Mouse (Mus musculus): Measurements from ENCODE around the gene Bend3. TPM values are rescaled to one million over a fixed set of nuclear protein-coding genes. Genes with fewer than 3 reads are reported as not detected.

The Bend3 gene
- polyA plus RNA-seq (2015; fragmentation: Nextera tagmentation; extraction: Ambion mirVana): 3.1 and 3.8 TPM in 2 replicates

GRCm38 (mm10) chr10:43478751-43479435 is at the start of gene Bend3:
Gene Bend3 (plus strand): TSS chr10:43478831.
- no peaks in the 10 kb centered on the region for H3K27me3 ChIP-seq
- H3K27ac ChIP-seq: peak within 1 kb of the TSS; percentile 98
- H3K4me3 ChIP-seq: peak within 1 kb of the TSS; percentile 88
- WGBS: under 1% methylated on average over 86 of the region's 101 CpGs
- peaks cover 35% of the 10 kb centered on the region for H3K4me1 ChIP-seq
- H3K4me2 ChIP-seq: peak within 1 kb of the TSS; percentile 87
- no peaks in the 10 kb centered on the region for H3K9me3 ChIP-seq
- no peaks in the 10 kb centered on the region for H3K36me3 ChIP-seq
- peak; percentile 64; the same call in 1 of the 2 replicates for ATAC-seq (ENCODE audit: insufficient number of reproducible peaks, low FRiP score, low TSS enrichment, low read depth)
- peak within 1 kb of the TSS; percentile 90 for H3K9ac ChIP-seq

- Histone ChIP-seq H3K27me3 (no peaks in the 10 kb centered on the region), H3K4me1 (no peaks in the 10 kb centered on the region), H3K9me3 (no peaks in the 10 kb centered on the region), H3K9ac (no peak overlapping the region), H3K4me3 (no peak overlapping the region), H3K36me3 (no peaks in the 10 kb centered on the region), H3K4me2 (no peak overlapping the region), H3K27ac (no peak overlapping the region)
- no peak for ATAC-seq (ENCODE audit: insufficient number of reproducible peaks, low FRiP score, low TSS enrichment, low read depth)
- 92% methylated on average over 5 of the region's 5 CpGs for WGBS
These were observed 48.0 kb upstream of the Bend3 start for GRCm38 (mm10) chr10:43430606-43431005.

GRCm38 (mm10) chr10:43434326-43434725 is 44.3 kb upstream of the Bend3 start:
- no peak overlapping the region for H3K27ac ChIP-seq
- H3K36me3 ChIP-seq: no peaks in the 10 kb centered on the region
- 86% methylated on average over 4 of the region's 4 CpGs for WGBS
- H3K4me2 ChIP-seq: no peak overlapping the region
- peaks cover under 1% of the 10 kb centered on the region for H3K4me1 ChIP-seq
- no peak overlapping the region for H3K4me3 ChIP-seq
- no peaks in the 10 kb centered on the region for H3K27me3 ChIP-seq
- no peaks in the 10 kb centered on the region for H3K9me3 ChIP-seq
- H3K9ac ChIP-seq: no peak overlapping the region
- no peak for ATAC-seq (ENCODE audit: insufficient number of reproducible peaks, low FRiP score, low TSS enrichment, low read depth)

GRCm38 (mm10) chr10:43435757-43436156 is 42.9 kb upstream of the Bend3 start:
- H3K4me1 ChIP-seq: peaks cover 4% of the 10 kb centered on the region
- no peak overlapping the region for H3K4me3 ChIP-seq
- no peak overlapping the region for H3K4me2 ChIP-seq
- H3K27me3 ChIP-seq: no peaks in the 10 kb centered on the region
- no peak for ATAC-seq (ENCODE audit: insufficient number of reproducible peaks, low FRiP score, low TSS enrichment, low read depth)
- no peak overlapping the region for H3K27ac ChIP-seq
- no peaks in the 10 kb centered on the region for H3K36me3 ChIP-seq
- H3K9me3 ChIP-seq: no peaks in the 10 kb centered on the region
- 92% methylated on average over 3 of the region's 3 CpGs for WGBS
- H3K9ac ChIP-seq: no peak overlapping the region

GRCm38 (mm10) chr10:43439492-43439941 is 39.1 kb upstream of the Bend3 start:
- 17% methylated on average over 7 of the region's 7 CpGs for WGBS
- H3K9me3 ChIP-seq: no peaks in the 10 kb centered on the region
- H3K4me3 ChIP-seq: no peak overlapping the region
- H3K36me3 ChIP-seq: no peaks in the 10 kb centered on the region
- H3K9ac ChIP-seq: no peak overlapping the region
- H3K4me2 ChIP-seq: no peak overlapping the region
- no peak for ATAC-seq (ENCODE audit: insufficient number of reproducible peaks, low FRiP score, low TSS enrichment, low read depth)
- peaks cover 4% of the 10 kb centered on the region for H3K4me1 ChIP-seq
- H3K27ac ChIP-seq: no peak overlapping the region
- no peaks in the 10 kb centered on the region for H3K27me3 ChIP-seq

GRCm38 (mm10) chr10:43440050-43440449 is 38.6 kb upstream of the Bend3 start:
- Histone ChIP-seq H3K4me1 (peaks cover 4% of the 10 kb centered on the region), H3K4me3 (no peak overlapping the region), H3K36me3 (no peaks in the 10 kb centered on the region), H3K4me2 (no peak overlapping the region), H3K9me3 (no peaks in the 10 kb centered on the region), H3K27me3 (no peaks in the 10 kb centered on the region), H3K9ac (no peak overlapping the region), H3K27ac (no peak overlapping the region)
- WGBS: 49% methylated on average over 13 of the region's 13 CpGs
- no peak for ATAC-seq (ENCODE audit: insufficient number of reproducible peaks, low FRiP score, low TSS enrichment, low read depth)

GRCm38 (mm10) chr10:43440981-43441740 is 37.5 kb upstream of the Bend3 start:
- Histone ChIP-seq H3K27me3 (no peaks in the 10 kb centered on the region), H3K9me3 (no peaks in the 10 kb centered on the region), H3K4me3 (no peak overlapping the region), H3K27ac (no peak overlapping the region), H3K4me2 (no peak overlapping the region), H3K4me1 (peaks cover 4% of the 10 kb centered on the region), H3K36me3 (no peaks in the 10 kb centered on the region), H3K9ac (no peak overlapping the region)
- ATAC-seq (ENCODE audit: insufficient number of reproducible peaks, low FRiP score, low TSS enrichment, low read depth): no peak
- 66% methylated on average over 15 of the region's 15 CpGs for WGBS

GRCm38 (mm10) chr10:43448656-43449055 is 30.0 kb upstream of the Bend3 start:
- no peaks in the 10 kb centered on the region for H3K36me3 ChIP-seq
- H3K4me2 ChIP-seq: no peak overlapping the region
- no peaks in the 10 kb centered on the region for H3K27me3 ChIP-seq
- no peak overlapping the region for H3K27ac ChIP-seq
- H3K9ac ChIP-seq: no peak overlapping the region
- H3K4me3 ChIP-seq: no peak overlapping the region
- H3K9me3 ChIP-seq: no peaks in the 10 kb centered on the region
- 79% methylated on average over 3 of the region's 3 CpGs for WGBS
- ATAC-seq (ENCODE audit: insufficient number of reproducible peaks, low FRiP score, low TSS enrichment, low read depth): no peak
- peaks cover 5% of the 10 kb centered on the region; the same call in 1 of the 2 replicates for H3K4me1 ChIP-seq

- H3K4me3 ChIP-seq: peak overlapping the region; percentile 27
- WGBS: 22% methylated on average over 16 of the region's 16 CpGs
- peaks cover 5% of the 10 kb centered on the region; the same call in 1 of the 2 replicates for H3K4me1 ChIP-seq
- no peak overlapping the region for H3K27ac ChIP-seq
- peak overlapping the region; percentile 40 for H3K4me2 ChIP-seq
- no peaks in the 10 kb centered on the region for H3K36me3 ChIP-seq
- H3K9me3 ChIP-seq: no peaks in the 10 kb centered on the region
- H3K9ac ChIP-seq: no peak overlapping the region
- peak; percentile 44; the same call in 1 of the 2 replicates for ATAC-seq (ENCODE audit: insufficient number of reproducible peaks, low FRiP score, low TSS enrichment, low read depth)
- no peaks in the 10 kb centered on the region for H3K27me3 ChIP-seq
These were observed 26.6 kb upstream of the Bend3 start for GRCm38 (mm10) chr10:43451848-43452662.

GRCm38 (mm10) chr10:43452663-43452996 is 26.0 kb upstream of the Bend3 start:
- H3K4me2 ChIP-seq: peak overlapping the region; percentile 40
- no peak overlapping the region for H3K9ac ChIP-seq
- peak overlapping the region; percentile 27 for H3K4me3 ChIP-seq
- peaks cover 5% of the 10 kb centered on the region; the same call in 1 of the 2 replicates for H3K4me1 ChIP-seq
- no peaks in the 10 kb centered on the region for H3K36me3 ChIP-seq
- H3K27ac ChIP-seq: no peak overlapping the region
- no peaks in the 10 kb centered on the region for H3K27me3 ChIP-seq
- no peaks in the 10 kb centered on the region for H3K9me3 ChIP-seq
- no peak for ATAC-seq (ENCODE audit: insufficient number of reproducible peaks, low FRiP score, low TSS enrichment, low read depth)
- WGBS: 17% methylated on average over 5 of the region's 5 CpGs

GRCm38 (mm10) chr10:43454219-43454618 is 24.4 kb upstream of the Bend3 start:
- Histone ChIP-seq H3K36me3 (no peaks in the 10 kb centered on the region), H3K4me2 (no peak overlapping the region), H3K27me3 (no peaks in the 10 kb centered on the region), H3K27ac (no peak overlapping the region), H3K9ac (no peak overlapping the region), H3K4me1 (peaks cover 5% of the 10 kb centered on the region; the same call in 1 of the 2 replicates), H3K9me3 (no peaks in the 10 kb centered on the region), H3K4me3 (no peak overlapping the region)
- WGBS: 80% methylated on average over 1 of the region's 1 CpGs
- no peak for ATAC-seq (ENCODE audit: insufficient number of reproducible peaks, low FRiP score, low TSS enrichment, low read depth)
